Mouse (Mus musculus): ENCODE data around the gene Tenm4.

- TF ChIP-seq ZNF384 (IDR thresholded peaks at IDR 0.05; ENCODE audit: low read depth, low read length) (no peak), CHD2 (IDR thresholded peaks at IDR 0.05; ENCODE audit: low read depth, low read length) (no peak)
These were observed 510.8 kb downstream of the Tenm4 start for GRCm38 (mm10) chr7:96681808-96682207.
